Mouse (Mus musculus) gastrocnemius, adult 18-20 months (tissue): ENCODE measurements around the gene Bcam. TPM values are rescaled to one million over a fixed set of nuclear protein-coding genes. Genes with fewer than 3 reads are reported as not detected.

Source experiments
- DNase-seq: peaks from one replicate; pipeline ENCODE4 v3.0.0; 2021; ENCODE audit warnings: low spot score
- total RNA-seq, 2 experiments: library from RNA; stranded (reverse); gene quantifications; 2 replicates each; pipeline ENCODE4 v1.2.3; 2021

Gene Bcam
- total RNA-seq, 2 experiments from 2014 or later: 17.4 to 28.5 TPM

DNA sequence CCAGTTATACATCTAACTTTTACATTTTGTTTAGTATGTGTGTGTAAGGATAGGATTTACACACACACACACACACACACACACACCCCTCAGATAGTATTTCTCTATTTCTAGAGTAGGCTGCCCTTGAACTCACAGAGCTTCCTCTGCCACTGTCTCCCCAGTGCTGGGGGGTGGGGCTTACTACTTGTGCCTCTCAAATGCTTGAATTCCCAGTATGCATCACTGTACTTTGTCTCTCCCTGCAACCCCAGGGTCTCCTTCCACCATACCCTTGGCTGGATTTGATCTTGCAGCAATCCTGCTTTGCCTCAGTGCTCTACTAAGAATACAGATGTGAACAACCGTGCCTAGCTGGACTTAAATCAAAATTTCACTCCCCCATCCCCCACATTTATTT is 16.8 kb downstream of the Bcam start:
- no peak for DNase-seq

DNA sequence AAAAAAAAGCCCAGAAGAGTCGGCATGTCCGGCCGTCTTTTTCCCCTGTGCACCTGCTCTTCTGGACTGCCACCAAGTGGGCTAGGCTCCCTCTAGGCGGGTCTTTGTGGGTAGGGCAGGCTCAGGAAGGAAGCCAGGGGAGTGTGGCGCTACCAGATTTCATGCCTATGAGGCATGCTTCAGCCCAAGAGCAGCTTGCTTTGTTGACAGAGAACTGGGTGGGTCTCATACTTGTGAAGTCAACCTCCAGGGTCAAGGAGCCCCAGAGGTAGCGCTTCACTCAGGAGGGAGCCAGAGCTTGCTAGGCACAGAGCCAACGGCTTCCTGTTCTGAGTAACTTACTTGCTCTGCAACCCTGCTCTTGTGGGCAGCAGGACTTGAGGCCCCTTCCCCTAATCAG is 17.2 kb downstream of the Bcam start:
- DNase-seq: no peak

DNA sequence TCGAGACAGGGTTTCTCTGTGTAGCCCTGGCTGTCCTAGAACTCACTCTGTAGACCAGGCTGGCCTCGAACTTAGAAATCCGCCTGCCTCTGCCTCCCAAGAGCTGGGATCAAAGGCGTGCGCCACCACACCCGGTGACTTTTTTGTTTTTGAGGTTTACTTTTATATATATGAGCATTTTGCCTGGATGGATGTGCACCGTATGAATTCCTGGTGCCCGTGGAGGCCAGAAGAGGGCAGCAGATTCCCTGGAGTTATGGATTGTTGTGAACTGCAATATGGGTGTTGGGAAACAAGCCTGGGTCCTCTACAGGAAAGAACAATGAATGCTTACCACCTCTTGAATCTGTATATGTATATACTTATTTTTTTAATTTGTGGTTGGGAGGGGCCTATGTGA is 18.2 kb downstream of the Bcam start:
- no peak for DNase-seq

DNA sequence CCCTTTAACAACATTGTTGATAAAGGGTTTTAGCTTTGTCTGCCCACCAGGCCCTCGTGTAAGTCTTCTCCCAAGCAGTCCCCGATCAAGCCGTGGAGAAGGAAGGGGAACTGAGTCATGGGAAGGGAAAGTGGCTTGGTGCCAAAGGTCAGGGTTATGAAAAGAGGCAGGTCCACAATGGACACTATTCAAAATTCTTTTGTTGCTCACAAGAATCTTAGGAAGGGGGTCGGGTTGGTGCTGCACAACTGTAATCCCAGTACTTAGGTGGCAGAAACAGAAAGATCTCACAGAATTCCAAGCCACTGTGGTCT is 19.8 kb downstream of the Bcam start:
- DNase-seq: no peak

DNA sequence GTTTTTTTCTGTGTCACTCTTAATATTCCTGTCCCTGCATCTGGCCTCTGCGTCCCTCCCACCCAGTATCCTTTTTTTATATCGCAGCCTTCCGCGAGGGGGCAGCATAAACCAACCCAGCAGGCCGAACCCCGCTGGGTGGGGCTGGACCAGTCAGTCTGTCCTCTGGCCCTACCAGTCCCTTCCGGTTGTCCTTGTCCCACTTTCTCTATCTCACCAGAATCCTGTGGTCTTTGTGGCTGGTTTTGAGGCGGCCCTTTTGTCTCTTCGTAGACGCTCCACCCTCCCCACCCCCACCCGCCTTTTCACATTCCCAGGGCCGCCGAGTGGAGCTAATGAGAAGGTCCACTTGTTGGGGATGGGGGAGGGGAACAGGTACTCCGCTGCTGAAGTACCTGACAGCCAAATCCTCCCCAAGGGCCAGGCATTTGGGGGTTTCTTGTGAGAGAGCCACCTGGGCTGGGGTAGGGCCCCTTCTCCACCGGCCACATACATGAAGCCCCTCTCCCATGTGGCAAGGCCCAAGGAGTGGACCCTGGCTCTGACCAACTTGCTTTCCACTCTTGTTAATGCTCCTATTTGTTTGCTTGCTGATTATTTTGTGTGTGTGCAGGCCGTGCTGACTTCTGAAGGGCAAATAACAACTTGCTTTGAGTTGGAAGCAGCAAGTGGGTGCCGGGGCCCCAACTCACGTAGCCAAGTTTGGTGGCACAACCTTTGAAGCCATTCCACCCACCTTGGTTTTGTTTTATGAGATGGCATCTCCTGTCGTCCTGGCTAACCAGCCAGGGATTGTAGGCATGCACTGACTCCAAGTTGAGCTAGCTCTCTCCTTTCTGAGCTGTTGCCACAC is 20.4 kb downstream of the Bcam start, which contains the start of gene Nectin2:
Gene Nectin2, minus strand, starts transcription at position 267 of the 853 bp plus-strand sequence.
- peak; percentile 92 for DNase-seq

DNA sequence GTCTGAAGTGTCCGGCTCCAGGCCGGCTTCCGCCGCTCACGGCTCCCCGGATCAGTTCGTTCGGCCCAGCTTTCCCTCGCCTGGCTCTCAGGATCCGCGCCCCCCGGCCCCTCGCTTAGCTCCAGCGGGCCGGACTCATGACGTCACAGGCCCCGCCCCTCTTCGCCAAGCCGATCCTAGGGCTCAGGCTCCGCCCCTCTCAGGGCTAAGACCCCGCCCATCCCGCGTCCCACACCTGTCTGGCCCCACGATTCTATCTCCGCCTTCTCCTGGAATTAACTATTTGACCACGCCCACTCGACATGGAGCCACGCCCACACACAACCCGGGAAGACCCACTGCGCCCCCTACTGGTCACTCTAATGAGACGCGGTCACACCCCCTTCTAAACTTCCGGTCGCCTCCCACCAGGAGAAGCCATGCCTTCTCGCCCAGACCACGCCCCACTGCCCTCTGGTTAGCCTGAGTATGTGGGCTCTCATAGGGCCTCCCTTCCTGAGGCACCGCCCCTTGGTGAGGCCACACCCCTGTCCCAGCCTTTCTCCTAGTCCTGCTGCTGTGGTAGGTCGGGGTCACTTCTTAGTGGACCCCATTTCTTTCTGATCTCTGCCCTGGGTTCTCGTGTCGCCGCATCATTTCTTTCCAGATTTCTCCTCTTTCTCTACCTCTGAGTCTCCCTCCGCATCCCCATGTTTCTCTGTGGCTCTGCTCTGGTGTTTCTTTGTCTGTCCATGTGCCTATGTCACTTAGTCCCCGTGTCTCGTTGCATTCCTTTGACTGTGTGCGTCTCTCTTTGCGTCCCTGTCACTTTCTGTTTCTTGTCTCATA is 21.2 kb downstream of the Bcam start:
- peak; percentile 96 for DNase-seq

DNA sequence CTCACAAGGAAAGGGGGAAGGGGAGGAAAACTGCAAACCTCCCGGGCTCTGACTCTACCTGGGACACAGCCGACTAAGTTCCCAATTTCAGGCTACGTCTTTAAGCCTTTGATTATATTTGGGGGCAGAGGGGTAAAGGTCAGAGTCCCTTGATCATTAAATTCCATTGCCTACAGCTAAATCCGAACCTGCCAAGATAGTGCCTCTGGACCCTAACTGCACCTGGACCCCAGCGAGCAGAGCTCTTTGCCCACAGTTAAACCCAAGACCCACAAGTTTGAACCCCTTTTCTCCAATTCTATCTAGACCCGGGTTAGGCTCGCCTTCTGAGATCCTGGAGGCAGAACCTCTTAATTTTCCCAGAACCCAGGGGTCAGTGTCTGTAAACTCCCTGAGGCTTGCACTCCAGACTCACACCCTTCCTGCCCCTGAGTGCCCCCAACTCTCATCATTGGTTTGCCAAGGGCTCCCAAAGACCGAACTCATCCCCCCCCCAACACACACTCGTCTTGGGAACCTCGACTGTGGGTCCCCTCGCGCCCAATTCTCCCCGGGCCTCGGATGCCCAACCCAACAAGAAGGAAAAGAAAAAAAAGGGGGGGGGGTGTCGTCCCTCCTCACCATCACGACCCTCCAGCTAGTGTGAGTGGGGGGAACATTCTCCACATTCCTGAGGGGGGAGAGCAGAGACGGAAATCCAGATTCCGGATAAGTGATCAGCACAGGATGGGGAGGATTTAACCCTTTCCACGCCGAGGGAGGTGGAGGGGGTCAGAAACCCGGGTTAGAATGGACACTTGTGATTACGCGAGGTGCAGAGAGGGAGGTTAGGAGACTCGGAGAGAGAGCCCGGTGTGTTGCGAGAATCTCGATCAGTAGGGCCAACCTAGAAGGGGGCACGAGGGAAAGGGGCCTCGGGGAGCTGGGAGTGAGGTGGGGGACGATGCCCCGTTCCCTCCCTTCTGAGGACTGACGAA is 22.3 kb downstream of the Bcam start:
- DNase-seq: no peak

DNA sequence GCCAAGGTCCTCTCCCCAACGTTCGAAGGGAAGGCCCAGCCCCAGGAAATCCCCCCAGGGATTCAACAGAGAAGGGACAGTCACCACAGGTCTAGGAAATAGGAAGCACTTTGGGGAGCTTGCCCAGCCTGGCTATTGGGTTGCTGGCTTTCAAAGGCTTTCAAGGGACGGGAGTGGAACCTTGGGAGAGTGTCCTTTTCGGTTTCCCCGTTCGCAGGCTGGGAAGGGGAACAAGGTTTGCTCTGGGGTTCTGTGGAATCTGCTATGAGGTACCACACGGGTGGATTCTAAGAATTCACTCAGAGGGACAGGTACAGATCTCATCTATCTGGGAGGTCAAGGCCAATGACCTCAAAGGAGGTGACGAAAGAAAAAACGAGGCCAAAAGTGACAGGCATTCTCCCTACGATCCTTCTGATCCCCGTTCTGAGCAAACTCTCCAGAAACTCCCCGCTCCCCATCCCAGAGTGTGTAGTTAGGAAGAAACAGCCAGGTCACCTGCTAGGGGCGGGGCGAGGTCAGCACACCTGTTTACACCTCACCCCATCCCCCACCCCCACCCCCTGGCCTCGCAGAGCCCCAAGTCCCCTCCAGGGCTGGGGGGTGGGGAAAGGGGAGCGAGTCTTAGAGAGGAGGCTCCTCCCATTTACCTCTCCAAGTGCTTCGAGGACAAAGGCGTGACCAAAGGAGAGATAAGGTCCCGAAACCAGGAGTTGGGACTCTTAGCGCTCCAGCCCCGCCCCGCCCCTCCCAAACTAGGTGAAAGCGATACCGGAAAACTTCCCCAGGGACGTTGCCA is 23.2 kb downstream of the Bcam start:
- no peak for DNase-seq

DNA sequence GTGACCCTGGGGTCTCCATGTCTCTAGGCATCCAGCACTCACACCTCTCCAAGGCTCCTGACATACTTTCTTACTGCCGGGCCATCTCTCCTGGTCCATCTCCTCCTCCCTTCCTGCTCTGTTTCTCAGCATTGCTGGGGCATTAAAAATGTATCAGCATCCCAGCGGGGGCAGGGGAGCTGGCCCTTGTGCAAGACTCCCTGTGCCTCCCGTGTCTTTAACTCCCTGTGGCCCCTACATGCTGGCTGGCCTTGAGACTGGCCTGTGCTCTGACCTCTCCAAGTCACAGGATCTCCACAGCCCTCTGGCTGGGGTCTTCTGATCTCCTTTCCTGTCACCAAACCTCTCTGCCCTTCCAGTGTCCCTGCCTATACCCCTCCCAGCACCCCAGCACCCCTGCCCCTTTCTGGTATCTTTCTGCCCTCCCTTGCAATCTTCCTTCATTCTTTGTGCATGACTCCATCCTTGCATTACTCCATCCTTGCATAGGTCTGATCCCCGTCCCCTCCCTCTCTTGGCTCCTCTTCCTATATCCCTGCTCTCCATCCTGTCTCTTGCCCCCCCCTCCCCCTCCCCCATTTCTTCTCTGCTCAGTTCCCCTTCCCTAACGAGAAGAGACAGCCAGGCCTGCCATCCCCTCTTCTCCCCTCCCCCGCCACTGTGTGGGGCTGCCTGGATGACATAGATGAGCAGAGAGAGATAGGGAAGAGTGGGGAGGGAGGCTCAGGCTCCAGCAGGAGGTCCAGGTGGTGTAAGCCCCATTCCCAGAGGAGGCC is 24.2 kb downstream of the Bcam start:
- DNase-seq: no peak

DNA sequence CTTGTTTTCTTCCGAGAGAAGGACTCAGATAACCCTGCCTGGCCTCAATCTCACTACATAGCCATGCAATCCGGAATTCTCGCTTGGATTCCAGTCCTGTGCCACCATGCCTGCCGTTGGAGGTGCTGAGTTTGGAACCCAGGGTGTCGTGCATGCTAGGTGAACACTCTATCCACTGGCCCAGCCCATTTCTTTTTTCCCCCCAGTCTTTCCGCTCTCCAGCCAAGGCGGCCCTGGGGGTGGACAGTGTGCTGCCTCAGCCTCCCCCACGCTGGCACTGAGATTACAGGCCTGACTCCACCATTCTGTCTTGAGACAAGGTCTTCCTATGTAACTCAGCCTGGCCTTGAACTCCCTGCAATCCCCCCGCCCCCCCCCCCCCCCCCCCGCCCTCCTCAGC is 24.8 kb downstream of the Bcam start:
- DNase-seq: no peak

DNA sequence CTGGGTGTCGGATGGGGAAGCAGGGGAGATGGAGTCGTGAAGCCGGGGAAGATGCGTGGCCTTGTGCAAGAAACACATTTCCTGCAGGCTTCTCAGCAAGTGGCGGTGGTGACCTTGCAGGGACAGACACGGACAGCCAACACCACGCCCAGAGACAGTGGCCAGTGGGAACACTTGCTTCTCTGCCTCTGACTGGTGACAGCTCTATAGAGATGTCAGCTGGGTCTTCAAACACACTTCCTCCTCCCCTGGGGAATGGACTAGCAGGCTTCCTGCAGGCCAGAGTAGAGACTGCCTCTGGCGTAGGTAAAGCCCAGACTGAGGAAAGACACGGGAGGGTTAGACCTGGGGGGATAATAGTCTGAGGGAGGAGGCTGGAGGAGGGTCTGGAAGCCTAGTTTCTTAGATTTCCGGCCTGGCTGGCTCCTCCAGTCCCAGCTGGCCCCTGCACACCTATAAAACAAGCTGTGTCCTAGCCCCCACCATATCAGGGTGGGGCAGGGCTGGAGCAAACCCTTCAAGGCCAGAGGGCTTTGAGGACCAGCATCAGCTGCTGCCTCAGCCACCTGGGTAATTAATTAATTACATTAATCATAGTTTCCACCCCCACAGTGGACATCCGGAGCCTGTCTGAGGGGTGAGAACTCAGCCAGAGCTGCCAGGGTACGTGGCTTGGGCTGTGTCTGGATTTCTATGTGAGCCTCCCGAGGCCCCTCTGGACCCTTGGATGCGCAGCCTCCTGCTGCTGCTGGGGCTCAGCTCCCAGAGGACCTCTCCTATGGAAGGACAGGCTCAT is 26.0 kb downstream of the Bcam start:
- DNase-seq: no peak

DNA sequence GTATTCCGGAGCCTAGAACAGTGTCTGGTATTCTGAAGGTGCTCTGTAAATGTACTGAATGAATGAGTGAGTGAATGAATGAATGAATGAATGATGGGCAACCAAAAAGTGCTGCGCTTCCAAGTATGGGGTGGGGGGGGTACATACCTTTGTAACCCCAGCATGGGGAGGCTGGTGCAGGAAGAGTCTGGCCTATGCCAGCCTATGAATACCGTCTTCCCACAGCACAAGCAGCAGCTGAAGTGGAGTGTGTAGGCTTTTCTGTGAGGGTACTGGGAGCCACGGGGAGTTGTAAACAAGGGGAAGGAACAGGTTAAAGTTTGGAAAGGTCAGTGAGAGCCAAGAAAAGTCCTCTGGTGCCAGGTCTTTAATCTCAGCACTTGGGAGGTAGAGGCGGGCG is 27.0 kb downstream of the Bcam start:
- no peak for DNase-seq

DNA sequence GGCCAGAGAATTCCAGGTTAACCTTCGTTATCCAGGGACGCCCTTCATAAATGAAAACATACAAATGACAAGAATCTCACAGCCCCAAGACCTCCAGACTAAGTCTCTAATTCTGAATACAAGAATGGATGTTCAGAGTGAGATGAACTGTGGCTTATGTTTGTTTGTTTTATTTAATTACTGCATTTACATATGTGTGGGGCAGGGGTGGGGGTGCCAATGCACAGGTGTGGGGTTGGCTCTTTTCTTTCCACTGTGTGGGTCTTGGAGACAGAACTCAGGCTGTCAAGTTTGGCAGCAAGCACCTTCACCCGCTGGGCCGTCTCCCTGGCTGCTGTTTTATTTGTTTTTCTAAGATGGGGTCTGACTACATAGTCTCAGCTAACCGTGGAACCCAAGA is 28.3 kb downstream of the Bcam start:
- no peak for DNase-seq

DNA sequence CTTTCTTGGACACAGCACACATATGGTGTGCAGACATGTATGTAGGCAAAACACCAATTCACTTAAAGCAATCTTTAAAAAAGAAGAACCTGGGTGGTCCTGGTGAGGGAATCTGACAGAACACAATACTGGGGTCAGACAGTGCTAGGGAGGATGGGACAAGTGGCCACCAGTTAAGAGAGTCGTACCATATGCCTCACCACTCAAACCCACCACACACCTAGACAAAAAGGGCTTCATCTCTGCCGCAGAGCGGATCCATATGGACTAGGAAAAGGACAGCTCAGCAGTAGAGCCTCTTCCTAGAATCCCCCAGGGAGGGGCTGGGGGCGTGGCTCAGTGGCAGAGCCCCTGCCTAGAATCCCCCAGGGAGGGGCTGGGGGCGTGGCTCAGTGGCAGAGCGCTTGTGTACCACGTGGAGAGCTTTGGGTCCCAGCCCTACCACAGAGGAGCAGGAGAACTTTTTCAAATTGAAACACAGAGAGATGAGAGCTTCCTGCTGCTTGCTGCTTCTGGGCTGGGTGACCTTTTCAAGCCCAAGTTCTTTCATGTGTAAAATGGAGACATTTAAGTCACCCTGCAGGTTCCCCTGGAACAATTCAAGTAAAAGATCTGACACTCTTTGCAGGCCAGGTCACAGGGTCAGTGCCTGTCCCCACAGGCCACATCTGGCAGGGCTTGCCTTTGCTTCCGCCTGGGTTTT is 29.3 kb downstream of the Bcam start:
- DNase-seq: no peak

DNA sequence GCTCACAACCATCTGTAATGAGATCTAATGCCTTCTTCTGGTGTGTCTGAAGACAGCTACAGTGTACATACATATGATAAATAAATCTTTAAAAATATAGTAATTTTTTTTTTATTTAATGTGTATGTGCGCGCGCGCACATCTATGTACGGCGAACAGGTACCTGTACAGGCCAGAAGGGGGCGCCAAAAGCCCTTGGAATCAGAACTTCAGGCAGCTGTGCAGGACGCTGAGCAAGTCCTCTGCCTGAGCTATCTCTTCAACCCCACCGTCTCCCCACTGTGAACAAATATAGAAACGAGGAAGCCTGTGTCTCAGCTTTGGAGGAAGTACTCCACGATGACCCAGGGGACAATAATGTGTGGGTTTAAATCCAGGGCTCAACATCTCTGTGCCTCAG is 30.5 kb downstream of the Bcam start:
- no peak for DNase-seq

DNA sequence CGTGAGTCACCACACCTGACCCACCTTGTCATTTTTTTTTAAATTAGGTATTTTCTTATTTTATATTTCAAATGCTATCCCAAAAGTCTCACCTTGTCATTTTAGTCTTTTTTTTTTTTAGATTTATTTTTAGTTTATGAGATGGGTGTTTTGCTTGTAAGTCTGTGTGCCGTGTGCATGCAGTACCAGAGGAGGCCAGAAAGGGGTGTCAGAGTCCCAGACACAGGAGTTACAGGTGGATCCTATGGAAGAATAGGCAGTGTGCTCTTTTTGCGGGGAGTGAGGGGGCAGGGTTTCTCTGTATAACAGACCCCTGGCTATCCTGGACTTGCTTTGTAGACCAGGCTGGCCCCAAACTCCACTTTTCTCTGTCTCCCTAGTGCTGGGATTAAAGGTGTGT is 32.0 kb downstream of the Bcam start:
- DNase-seq: no peak

DNA sequence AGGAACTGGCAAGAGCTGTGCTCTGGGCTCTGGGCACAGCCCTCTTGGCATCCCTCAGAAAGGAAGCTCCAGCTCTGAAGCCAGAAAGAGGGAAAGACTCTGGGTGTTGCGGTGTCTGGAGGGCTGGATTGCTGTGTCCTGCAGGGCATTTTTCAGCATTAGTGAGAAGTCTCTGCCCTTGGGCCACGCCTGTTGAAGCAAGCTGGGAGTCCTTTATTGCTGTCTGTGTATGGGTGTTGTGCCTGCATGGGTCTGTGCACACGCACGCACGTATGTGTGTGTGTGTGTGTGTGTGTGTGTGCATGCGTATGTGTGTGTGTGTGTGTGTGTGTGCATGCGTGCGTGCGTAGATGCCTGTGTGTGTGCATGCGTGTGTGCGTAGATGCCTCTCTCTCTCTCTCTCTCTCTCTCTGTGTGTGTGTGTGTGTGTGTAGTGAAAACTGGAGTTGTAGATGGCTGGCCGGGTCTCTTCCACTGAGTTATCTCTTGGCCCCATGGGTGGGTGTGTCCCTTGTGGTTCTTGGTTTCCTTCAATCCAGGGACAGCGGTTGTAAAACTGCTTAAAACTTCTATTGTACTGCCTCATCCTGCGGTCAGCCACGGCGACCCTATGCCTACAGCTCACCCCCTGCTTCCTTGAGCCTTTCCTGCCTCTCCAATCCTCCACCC is 34.3 kb downstream of the Bcam start:
- DNase-seq: no peak

DNA sequence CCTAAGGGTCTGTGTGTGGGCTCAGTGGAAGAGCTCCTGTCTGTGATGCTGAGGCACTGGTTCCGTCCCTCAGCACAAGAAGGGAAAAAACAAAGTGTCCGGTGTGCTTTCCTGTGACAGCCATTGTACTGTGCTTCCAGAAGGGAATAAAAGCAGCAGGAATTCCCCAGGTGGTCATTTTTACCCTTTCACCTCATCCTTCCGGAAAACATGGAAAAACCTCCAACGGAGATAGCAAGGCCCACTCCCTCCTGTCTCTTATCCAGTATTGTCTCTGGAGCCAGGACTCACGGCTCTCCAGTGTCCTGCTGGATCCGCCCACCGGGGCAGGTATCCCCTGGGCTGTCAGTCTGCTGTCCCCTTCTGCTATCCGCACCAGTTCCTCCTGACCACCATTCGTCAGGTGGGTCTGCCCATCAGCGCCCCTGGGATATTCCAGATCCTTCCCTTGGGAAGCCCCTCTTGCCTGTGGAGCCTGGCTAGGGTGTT is 36.6 kb downstream of the Bcam start:
- no peak for DNase-seq
